Mouse (Mus musculus): ENCODE data around the gene Reln. TPM values are rescaled to one million over a fixed set of nuclear protein-coding genes. Genes with fewer than 3 reads are reported as not detected.

Reln gene
- polyA plus RNA-seq, 1 experiment from 2014 or later: 3.8 TPM

Other genes with a start within 250 kb of the Reln start
- gene Orc5, start 205.7 kb upstream of the Reln start, polyA plus RNA-seq (2015; fragmentation: Nextera tagmentation; extraction: Ambion mirVana): 32.9 and 33.7 TPM in 2 replicates

All from limb, embryonic 15.5 days (tissue).